Mouse (Mus musculus) CH12.LX (cell line): Measurements from ENCODE around the gene Ppt2. TPM values are rescaled to one million over a fixed set of nuclear protein-coding genes. Genes with fewer than 3 reads are reported as not detected.

Experiments used
- DNase-seq: peaks from one replicate; pipeline ENCODE4 v3.0.0-alpha.2; 2013; ENCODE audit errors: extremely low read depth
- H3K27ac ChIP-seq: 2 replicates; pipeline ENCODE4 v1.5.1; 2012; ENCODE audit warnings: low read depth, mild to moderate bottlenecking, control low read depth, moderate library complexity; ENCODE audit not compliant: insufficient read depth
- H3K27me3 ChIP-seq: replicated peaks from 2 replicates; pipeline ENCODE3; 2012; ENCODE audit warnings: inconsistent platforms
- H3K36me3 ChIP-seq, 2 experiments: replicated peaks in 1 of 2; 2 replicates each; pipeline versions ENCODE3 to v1.6.1; 2012; ENCODE audit warnings: inconsistent platforms in 1 of 2, low read length in 1 of 2, mild to moderate bottlenecking in 1 of 2, mixed read lengths in 1 of 2, moderate library complexity in 1 of 2; ENCODE audit not compliant: control insufficient read depth in 1 of 2, insufficient read depth in 1 of 2
- H3K4me1 ChIP-seq, 2 experiments: 2 replicates each; pipeline ENCODE4 v1.6.1; 2012; ENCODE audit warnings: inconsistent platforms in 1 of 2, moderate library complexity in 1 of 2; ENCODE audit not compliant: insufficient read depth in 2 of 2, control insufficient read depth in 1 of 2
- H3K4me2 ChIP-seq: 2 replicates; pipeline ENCODE4 v1.6.1; 2012; ENCODE audit warnings: low read depth, mild to moderate bottlenecking, control low read depth; ENCODE audit not compliant: poor library complexity, insufficient read depth, severe bottlenecking
- H3K4me3 ChIP-seq, 3 experiments: fragments of 150-350 bp in 1 of 3; sonication (generic) in 1 of 3; replicated peaks in 1 of 3; 2 replicates each; pipeline versions ENCODE3 to v1.5.1; 2011 to 2012; ENCODE audit warnings: low read depth in 2 of 3, low read length in 2 of 3, mild to moderate bottlenecking in 2 of 3, moderate library complexity in 2 of 3, control low read depth in 1 of 3, improper control_type of control experiment in 1 of 3, inconsistent platforms in 1 of 3, mixed read lengths in 1 of 3; ENCODE audit not compliant: poor library complexity in 1 of 3
- H3K79me2 ChIP-seq: replicated peaks from 2 replicates; pipeline ENCODE4 v1.6.1; 2012; ENCODE audit warnings: mild to moderate bottlenecking, moderate library complexity; ENCODE audit not compliant: control insufficient read depth, poor library complexity, insufficient read depth, severe bottlenecking; ENCODE audit errors: extremely low read depth
- H3K9ac ChIP-seq: 2 replicates; pipeline ENCODE4 v1.6.1; 2012; ENCODE audit warnings: low read depth, mild to moderate bottlenecking, control low read depth, moderate library complexity; ENCODE audit not compliant: insufficient read depth
- H3K9me3 ChIP-seq: replicated peaks from 2 replicates; pipeline ENCODE3; 2012; ENCODE audit warnings: low read length, inconsistent platforms, mixed read lengths
- HCFC1 ChIP-seq: IDR thresholded peaks from 2 replicates; pipeline ENCODE4 v1.6.1; 2012; ENCODE audit warnings: low read depth, mild to moderate bottlenecking, inconsistent platforms, low read length, improper control_type of control experiment
- JUN ChIP-seq: IDR thresholded peaks from 2 replicates; pipeline ENCODE4 v1.6.1; 2011; ENCODE audit warnings: low read depth, mild to moderate bottlenecking, low read length, improper control_type of control experiment, moderate library complexity; ENCODE audit not compliant: insufficient read depth
- RAD21 ChIP-seq: IDR thresholded peaks from 2 replicates; pipeline ENCODE4 v1.6.1; 2011; ENCODE audit warnings: low read depth, mild to moderate bottlenecking, low read length, improper control_type of control experiment, moderate library complexity
- SIN3A ChIP-seq: IDR thresholded peaks from 2 replicates; pipeline ENCODE4 v1.6.1; 2012; ENCODE audit warnings: low read length, improper control_type of control experiment, inconsistent platforms
- TCF12 ChIP-seq: IDR thresholded peaks from 2 replicates; pipeline ENCODE4 v1.6.1; 2014; ENCODE audit warnings: low read depth, mild to moderate bottlenecking, inconsistent platforms, low read length, improper control_type of control experiment
- USF2 ChIP-seq: conservative IDR thresholded peaks from 2 replicates; pipeline ENCODE4 v1.6.1; 2011; ENCODE audit warnings: low read depth, low read length, improper control_type of control experiment
- ZKSCAN1 ChIP-seq: IDR thresholded peaks from 2 replicates; pipeline ENCODE4 v1.6.1; 2012; ENCODE audit warnings: low read depth, inconsistent platforms, low read length, improper control_type of control experiment, borderline replicate concordance
- ZMIZ1 ChIP-seq: IDR thresholded peaks from 2 replicates; pipeline ENCODE4 v1.6.1; 2012; ENCODE audit warnings: low read depth, mild to moderate bottlenecking, inconsistent platforms, low read length, improper control_type of control experiment
- dilution Hi-C: fragments of 300-500 bp; cut with MboI; formaldehyde crosslinking; loops from 2 replicates; pipeline ENCODE4 v1.14.3; 2020; ENCODE audit warnings: low sequenced_read_pairs; ENCODE audit not compliant: extremely low pct_unique_long_range_greater_than_20kb, extremely low pct_ligation_motif_present
- in situ Hi-C: fragments of 300-500 bp; cut with MboI; formaldehyde crosslinking; loops from 3 replicates; pipeline ENCODE4 v1.14.3; 2019; ENCODE audit warnings: low sequenced_read_pairs, low pct_ligation_motif_present, low pct_unique_long_range_greater_than_20kb, mixed read lengths
- polyA plus RNA-seq: library from polyadenylated mRNA; unstranded; fragments of >175 nt; gene quantifications from 2 replicates; pipeline ENCODE4 v1.2.1, GENCODE M21; 2012; ENCODE audit warnings: low read depth; ENCODE audit not compliant: insufficient read length
- total RNA-seq, 2 experiments: library from RNA; depleted of rRNA; stranded (reverse); fragments of 300-350 nt in 1 of 2; fragments of >200 nt in 1 of 2; gene quantifications; 2 replicates each; pipeline ENCODE4 v1.2.3; 2012 to 2014

Ppt2 gene
- total and polyA plus RNA-seq, 3 experiments: 0.84 to 1.9 TPM; not detected in 1

DNA sequence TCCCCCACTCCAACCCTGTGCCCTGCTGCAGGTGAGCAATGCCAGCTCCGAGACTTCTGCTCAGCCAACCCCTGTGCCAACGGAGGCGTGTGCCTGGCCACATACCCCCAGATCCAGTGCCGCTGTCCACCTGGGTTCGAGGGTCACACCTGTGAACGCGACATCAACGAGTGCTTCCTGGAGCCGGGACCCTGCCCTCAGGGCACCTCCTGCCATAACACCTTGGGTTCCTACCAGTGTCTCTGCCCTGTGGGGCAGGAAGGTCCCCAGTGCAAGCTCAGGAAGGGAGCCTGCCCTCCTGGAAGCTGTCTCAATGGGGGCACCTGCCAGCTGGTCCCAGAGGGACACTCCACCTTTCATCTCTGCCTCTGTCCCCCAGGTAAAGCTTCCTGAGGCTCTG lies 61.0 kb downstream of the Ppt2 start:
- TF ChIP-seq SIN3A (no peak), JUN (no peak), ZKSCAN1 (no peak), ZMIZ1 (no peak), RAD21 (no peak), HCFC1 (no peak), TCF12 (no peak), USF2 (no peak)

More for the DNA sequence above, 61.0 kb downstream of the Ppt2 start:
- Histone ChIP-seq H3K4me2 (no peak overlapping the region), H3K36me3 (no peaks in the 10 kb centered on the region), H3K9me3 (peaks cover 14% of the 10 kb centered on the region), H3K79me2 (no peaks in the 10 kb centered on the region), H3K4me1 (no peaks in the 10 kb centered on the region), H3K27me3 (peaks cover 63% of the 10 kb centered on the region), H3K9ac (no peak overlapping the region), H3K4me3 (no peak overlapping the region), H3K27ac (no peak overlapping the region)
- in situ Hi-C loops (loop anchor here (5.0 kb wide), 1 partner anchor 50 kb away; the partner anchor contains the start of gene Egfl8), dilution Hi-C loops (no loop called here)
- no peak for DNase-seq

Other genes with a start within 250 kb of the Ppt2 start
Only the 20 nearest of the 21 such genes appear.
- not detected in 2 replicates for gene BC051142, start 229.7 kb downstream of the Ppt2 start, total RNA-seq (2012; rRNA removed)
- gene BC051142, start 229.7 kb downstream of the Ppt2 start, total RNA-seq (2014; rRNA removed): 0.28 TPM in 1 of 2 replicates, not detected in the other
- 0.83 and 1.0 TPM in 2 replicates for gene BC051142, start 229.7 kb downstream of the Ppt2 start, polyA plus RNA-seq
- gene Btnl4, start 151.2 kb downstream of the Ppt2 start, total RNA-seq (2012; rRNA removed): not detected in 2 replicates
- gene Btnl4, start 151.2 kb downstream of the Ppt2 start, total RNA-seq (2014; rRNA removed): not detected in 2 replicates
- not detected in 2 replicates for gene Btnl4, start 151.2 kb downstream of the Ppt2 start, polyA plus RNA-seq
- not detected in 2 replicates for gene Btnl6, start 111.2 kb downstream of the Ppt2 start, total RNA-seq (2012; rRNA removed)
- not detected in 2 replicates for gene Btnl6, start 111.2 kb downstream of the Ppt2 start, total RNA-seq (2014; rRNA removed)
- gene Btnl6, start 111.2 kb downstream of the Ppt2 start, polyA plus RNA-seq: not detected in 2 replicates
- 0.25 and 0.29 TPM in 2 replicates for gene Notch4, start 64.2 kb downstream of the Ppt2 start, total RNA-seq (2012; rRNA removed)
- gene Notch4, start 64.2 kb downstream of the Ppt2 start, total RNA-seq (2014; rRNA removed): not detected in 2 replicates
- gene Notch4, start 64.2 kb downstream of the Ppt2 start, polyA plus RNA-seq: 0.55 TPM in 1 of 2 replicates, not detected in the other
- gene Gpsm3, start 38.7 kb downstream of the Ppt2 start, total RNA-seq (2012; rRNA removed): 14.9 and 18.2 TPM in 2 replicates
- gene Gpsm3, start 38.7 kb downstream of the Ppt2 start, total RNA-seq (2014; rRNA removed): 8.5 and 13.0 TPM in 2 replicates
- 38.7 and 52.6 TPM in 2 replicates for gene Gpsm3, start 38.7 kb downstream of the Ppt2 start, polyA plus RNA-seq
- gene Pbx2, start 37.2 kb downstream of the Ppt2 start, total RNA-seq (2012; rRNA removed): 34.8 and 41.0 TPM in 2 replicates
- 30.0 and 31.9 TPM in 2 replicates for gene Pbx2, start 37.2 kb downstream of the Ppt2 start, total RNA-seq (2014; rRNA removed)
- 41.7 and 50.5 TPM in 2 replicates for gene Pbx2, start 37.2 kb downstream of the Ppt2 start, polyA plus RNA-seq
- 0.76 and 0.81 TPM in 2 replicates for gene Ager, start 30.6 kb downstream of the Ppt2 start, total RNA-seq (2012; rRNA removed)
- gene Ager, start 30.6 kb downstream of the Ppt2 start, total RNA-seq (2014; rRNA removed): 0.55 and 0.92 TPM in 2 replicates
- gene Ager, start 30.6 kb downstream of the Ppt2 start, polyA plus RNA-seq: 3.5 and 4.1 TPM in 2 replicates
- 16.5 and 20.6 TPM in 2 replicates for gene Rnf5, start 24.8 kb downstream of the Ppt2 start, total RNA-seq (2012; rRNA removed)
- gene Rnf5, start 24.8 kb downstream of the Ppt2 start, total RNA-seq (2014; rRNA removed): 6.5 and 8.4 TPM in 2 replicates
- 35.1 and 48.9 TPM in 2 replicates for gene Rnf5, start 24.8 kb downstream of the Ppt2 start, polyA plus RNA-seq
- gene Agpat1, start 24.2 kb downstream of the Ppt2 start, total RNA-seq (2012; rRNA removed): 39.3 and 47.4 TPM in 2 replicates
- 9.9 and 11.2 TPM in 2 replicates for gene Agpat1, start 24.2 kb downstream of the Ppt2 start, total RNA-seq (2014; rRNA removed)
- 37.7 and 44.4 TPM in 2 replicates for gene Agpat1, start 24.2 kb downstream of the Ppt2 start, polyA plus RNA-seq
- 0.13 TPM in 1 of 2 replicates, not detected in the other for gene Egfl8, start 12.5 kb downstream of the Ppt2 start, total RNA-seq (2012; rRNA removed)
- not detected in 2 replicates for gene Egfl8, start 12.5 kb downstream of the Ppt2 start, total RNA-seq (2014; rRNA removed)
- gene Egfl8, start 12.5 kb downstream of the Ppt2 start, polyA plus RNA-seq: not detected in 2 replicates
- not detected in 2 replicates for gene Prrt1, start 1.0 kb upstream of the Ppt2 start, total RNA-seq (2012; rRNA removed)
- gene Prrt1, start 1.0 kb upstream of the Ppt2 start, total RNA-seq (2014; rRNA removed): not detected in 2 replicates
- not detected in 2 replicates for gene Prrt1, start 1.0 kb upstream of the Ppt2 start, polyA plus RNA-seq
- 5.5 and 6.8 TPM in 2 replicates for gene Fkbpl, start 16.3 kb upstream of the Ppt2 start, total RNA-seq (2012; rRNA removed)
- 6.8 and 8.2 TPM in 2 replicates for gene Fkbpl, start 16.3 kb upstream of the Ppt2 start, total RNA-seq (2014; rRNA removed)
- 5.6 and 6.2 TPM in 2 replicates for gene Fkbpl, start 16.3 kb upstream of the Ppt2 start, polyA plus RNA-seq
- gene Atf6b, start 18.6 kb upstream of the Ppt2 start, total RNA-seq (2012; rRNA removed): 34.3 and 34.5 TPM in 2 replicates
- 18.9 and 20.2 TPM in 2 replicates for gene Atf6b, start 18.6 kb upstream of the Ppt2 start, total RNA-seq (2014; rRNA removed)
- 54.3 and 59.6 TPM in 2 replicates for gene Atf6b, start 18.6 kb upstream of the Ppt2 start, polyA plus RNA-seq
- not detected in 2 replicates for gene Tnxb, start 42.0 kb upstream of the Ppt2 start, total RNA-seq (2012; rRNA removed)
- gene Tnxb, start 42.0 kb upstream of the Ppt2 start, total RNA-seq (2014; rRNA removed): not detected in 2 replicates
- not detected in 2 replicates for gene Tnxb, start 42.0 kb upstream of the Ppt2 start, polyA plus RNA-seq
- gene C4b, start 115.4 kb upstream of the Ppt2 start, total RNA-seq (2012; rRNA removed): 0.13 TPM in 1 of 2 replicates, not detected in the other
- gene C4b, start 115.4 kb upstream of the Ppt2 start, total RNA-seq (2014; rRNA removed): not detected in 2 replicates
- gene C4b, start 115.4 kb upstream of the Ppt2 start, polyA plus RNA-seq: not detected in 2 replicates
- gene Cyp21a1, start 176.1 kb upstream of the Ppt2 start, total RNA-seq (2012; rRNA removed): not detected in 2 replicates
- gene Cyp21a1, start 176.1 kb upstream of the Ppt2 start, total RNA-seq (2014; rRNA removed): not detected in 2 replicates
- gene Cyp21a1, start 176.1 kb upstream of the Ppt2 start, polyA plus RNA-seq: not detected in 2 replicates
- gene Stk19, start 208.4 kb upstream of the Ppt2 start, total RNA-seq (2012; rRNA removed): 27.7 and 32.9 TPM in 2 replicates
- 21.2 and 22.6 TPM in 2 replicates for gene Stk19, start 208.4 kb upstream of the Ppt2 start, total RNA-seq (2014; rRNA removed)
- gene Stk19, start 208.4 kb upstream of the Ppt2 start, polyA plus RNA-seq: 37.1 and 41.3 TPM in 2 replicates
- gene Dxo, start 208.5 kb upstream of the Ppt2 start, total RNA-seq (2012; rRNA removed): 16.3 and 17.2 TPM in 2 replicates
- 6.3 and 10.0 TPM in 2 replicates for gene Dxo, start 208.5 kb upstream of the Ppt2 start, total RNA-seq (2014; rRNA removed)
- 26.9 and 31.6 TPM in 2 replicates for gene Dxo, start 208.5 kb upstream of the Ppt2 start, polyA plus RNA-seq
- gene Skiv2l, start 221.7 kb upstream of the Ppt2 start, total RNA-seq (2012; rRNA removed): 50.5 and 52.9 TPM in 2 replicates
- gene Skiv2l, start 221.7 kb upstream of the Ppt2 start, total RNA-seq (2014; rRNA removed): 22.0 and 26.1 TPM in 2 replicates
- gene Skiv2l, start 221.7 kb upstream of the Ppt2 start, polyA plus RNA-seq: 35.2 and 44.1 TPM in 2 replicates
- 55.6 and 60.0 TPM in 2 replicates for gene Nelfe, start 221.9 kb upstream of the Ppt2 start, total RNA-seq (2012; rRNA removed)
- gene Nelfe, start 221.9 kb upstream of the Ppt2 start, total RNA-seq (2014; rRNA removed): 38.7 and 39.6 TPM in 2 replicates
- gene Nelfe, start 221.9 kb upstream of the Ppt2 start, polyA plus RNA-seq: 159 and 177 TPM in 2 replicates